Mouse (Mus musculus) embryonic fibroblast, embryonic 13.5 days (primary cell): ENCODE results near the gene Dip2a.

Experiments used
- CTCF ChIP-seq: IDR thresholded peaks from 2 replicates; pipeline ENCODE4 v1.5.1; 2011; ENCODE audit warnings: mild to moderate bottlenecking, control low read depth, low read length, moderate library complexity, borderline replicate concordance; ENCODE audit not compliant: insufficient read depth
- POLR2A ChIP-seq: IDR thresholded peaks from 2 replicates; pipeline ENCODE4 v1.6.1; 2011; ENCODE audit warnings: low read depth, mild to moderate bottlenecking, control low read depth, low read length, moderate library complexity

- TF ChIP-seq CTCF, result no peak
- no peak for TF ChIP-seq POLR2A
Measured at GRCm38 (mm10) chr10:76358468-76358867, 13.4 kb upstream of the Dip2a start.
